Mouse (Mus musculus): Measurements from ENCODE around the gene Crhr1.

DNA sequence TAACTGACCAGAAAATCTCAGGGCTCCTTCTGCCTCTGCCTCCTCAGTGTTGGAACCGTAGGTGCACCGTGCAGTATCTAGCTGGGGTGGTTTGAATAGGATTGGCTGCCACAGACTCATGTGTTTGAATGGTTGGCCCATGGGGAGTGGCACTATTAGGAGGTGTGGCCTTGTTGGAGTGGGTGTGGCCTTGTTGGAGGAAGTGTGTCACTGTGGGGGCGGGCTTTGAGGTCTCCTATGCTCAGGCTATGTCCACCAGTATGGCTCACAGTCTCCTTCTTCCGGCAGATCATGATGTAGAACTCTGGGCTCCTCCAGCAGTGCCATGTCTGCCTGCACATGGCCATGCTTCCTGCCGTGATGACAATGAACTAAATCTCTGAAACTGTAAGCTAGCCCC, 89.1 kb downstream of the Crhr1 start:
- TF ChIP-seq CHD1 (IDR thresholded peaks at IDR 0.05; ENCODE audit: low read depth, low read length) (no peak), CTCF (conservative IDR thresholded peaks at IDR 0.05 in 1 of 2, IDR thresholded peaks at IDR 0.05 in 1 of 2; ENCODE audit: low read depth in 2 of 2, low read length in 2 of 2) (no peak), EP300 (IDR thresholded peaks at IDR 0.05; ENCODE audit: low read length) (no peak), TBP (conservative IDR thresholded peaks at IDR 0.05; ENCODE audit: low read depth, low read length) (no peak), MXI1 (IDR thresholded peaks at IDR 0.05; ENCODE audit: low read depth, low read length) (no peak), MEF2A (IDR thresholded peaks at IDR 0.05; ENCODE audit: borderline replicate concordance, low read depth, low read length) (no peak)
